Mouse (Mus musculus) erythroblast, embryonic 14.5 days (primary cell): ENCODE measurements around the gene Rnase13.

Source experiments
- GATA1 ChIP-seq: IDR thresholded peaks from 2 replicates; pipeline ENCODE4 v1.6.1; 2012; ENCODE audit warnings: low read length, inconsistent platforms, mixed read lengths
- TAL1 ChIP-seq: IDR thresholded peaks from 3 replicates; pipeline ENCODE4 v1.6.1; 2012; ENCODE audit warnings: low read length, inconsistent platforms, mixed read lengths

DNA sequence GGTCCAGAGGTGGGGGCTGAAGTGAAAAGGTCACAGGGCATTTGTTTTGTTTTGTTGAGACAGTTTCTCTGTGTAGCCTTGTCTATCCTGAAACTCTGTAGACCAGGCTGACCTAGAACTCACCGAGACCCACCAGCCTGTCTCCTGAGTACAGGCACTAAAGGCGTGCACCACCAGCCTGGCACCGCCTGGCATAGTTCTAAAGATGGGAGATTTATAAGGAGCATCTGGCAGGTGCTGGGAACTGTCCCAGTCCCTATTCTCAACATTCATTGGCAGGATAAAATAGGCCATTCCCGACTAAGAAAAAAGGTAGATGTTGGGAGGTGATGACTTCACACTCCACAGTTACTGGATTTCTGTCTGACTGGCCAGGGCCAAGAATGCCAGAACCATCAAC is 3.6 kb downstream of the Rnase13 start:
- no peak for TF ChIP-seq TAL1
- TF ChIP-seq GATA1 = no peak
